Mouse (Mus musculus): ENCODE data around the gene Tmem132d. TPM values are rescaled to one million over a fixed set of nuclear protein-coding genes. Genes with fewer than 3 reads are reported as not detected.

The Tmem132d gene
- polyA plus RNA-seq, 1 experiment, result not detected

GRCm38 (mm10) chr5:128267366-128267765, 165.5 kb downstream of the Tmem132d start:
- no peak overlapping the region for H3K4me3 ChIP-seq (ENCODE audit: insufficient read depth, low read length)
- H3K4me1 ChIP-seq (ENCODE audit: control insufficient read depth, insufficient read depth, low read length), result no peaks in the 10 kb centered on the region
- no peak for TF ChIP-seq CTCF (IDR thresholded peaks at IDR 0.05; ENCODE audit: borderline replicate concordance, insufficient read depth, low read length)
- TF ChIP-seq POLR2A (IDR thresholded peaks at IDR 0.05; ENCODE audit: low read depth, low read length), result no peak
- no peak overlapping the region for H3K27ac ChIP-seq (ENCODE audit: insufficient read depth, low read length)

GRCm38 (mm10) chr5:128244219-128244618, 188.7 kb downstream of the Tmem132d start:
- Histone ChIP-seq H3K27ac (ENCODE audit: insufficient read depth, low read length) (no peak overlapping the region), H3K4me3 (ENCODE audit: insufficient read depth, low read length) (no peak overlapping the region), H3K4me1 (ENCODE audit: control insufficient read depth, insufficient read depth, low read length) (no peaks in the 10 kb centered on the region)
- TF ChIP-seq POLR2A (IDR thresholded peaks at IDR 0.05; ENCODE audit: low read depth, low read length), result no peak
- TF ChIP-seq CTCF (IDR thresholded peaks at IDR 0.05; ENCODE audit: borderline replicate concordance, insufficient read depth, low read length), result no peak

- Histone ChIP-seq H3K4me1 (ENCODE audit: control insufficient read depth, insufficient read depth, low read length) (no peaks in the 10 kb centered on the region), H3K4me3 (ENCODE audit: insufficient read depth, low read length) (no peak overlapping the region), H3K27ac (ENCODE audit: insufficient read depth, low read length) (no peak overlapping the region)
- TF ChIP-seq CTCF (IDR thresholded peaks at IDR 0.05; ENCODE audit: borderline replicate concordance, insufficient read depth, low read length), result no peak
Observed at GRCm38 (mm10) chr5:128236638-128237335, 196.1 kb downstream of the Tmem132d start.

- H3K4me1 ChIP-seq (ENCODE audit: control insufficient read depth, insufficient read depth, low read length), result no peaks in the 10 kb centered on the region
- H3K4me3 ChIP-seq (ENCODE audit: insufficient read depth, low read length), result no peak overlapping the region
- TF ChIP-seq CTCF (IDR thresholded peaks at IDR 0.05; ENCODE audit: borderline replicate concordance, insufficient read depth, low read length) (no peak), POLR2A (IDR thresholded peaks at IDR 0.05; ENCODE audit: low read depth, low read length) (no peak)
- H3K27ac ChIP-seq (ENCODE audit: insufficient read depth, low read length), result no peak overlapping the region
Observed at GRCm38 (mm10) chr5:128235611-128236010, 197.3 kb downstream of the Tmem132d start.

- no peak overlapping the region for H3K27ac ChIP-seq (ENCODE audit: insufficient read depth, low read length)
- TF ChIP-seq CTCF (IDR thresholded peaks at IDR 0.05; ENCODE audit: borderline replicate concordance, insufficient read depth, low read length), result no peak
- no peak for TF ChIP-seq POLR2A (IDR thresholded peaks at IDR 0.05; ENCODE audit: low read depth, low read length)
- no peak overlapping the region for H3K4me3 ChIP-seq (ENCODE audit: insufficient read depth, low read length)
- no peaks in the 10 kb centered on the region for H3K4me1 ChIP-seq (ENCODE audit: control insufficient read depth, insufficient read depth, low read length)
Observed at GRCm38 (mm10) chr5:128233101-128233500, 199.8 kb downstream of the Tmem132d start.

GRCm38 (mm10) chr5:128218281-128218680, 214.6 kb downstream of the Tmem132d start:
- no peaks in the 10 kb centered on the region for H3K4me1 ChIP-seq (ENCODE audit: control insufficient read depth, insufficient read depth, low read length)
- no peak overlapping the region for H3K27ac ChIP-seq (ENCODE audit: insufficient read depth, low read length)
- no peak for TF ChIP-seq CTCF (IDR thresholded peaks at IDR 0.05; ENCODE audit: borderline replicate concordance, insufficient read depth, low read length)
- TF ChIP-seq POLR2A (IDR thresholded peaks at IDR 0.05; ENCODE audit: low read depth, low read length), result no peak
- no peak overlapping the region for H3K4me3 ChIP-seq (ENCODE audit: insufficient read depth, low read length)

GRCm38 (mm10) chr5:128211125-128211524, 221.8 kb downstream of the Tmem132d start:
- Histone ChIP-seq H3K4me1 (ENCODE audit: control insufficient read depth, insufficient read depth, low read length) (no peaks in the 10 kb centered on the region), H3K27ac (ENCODE audit: insufficient read depth, low read length) (no peak overlapping the region), H3K4me3 (ENCODE audit: insufficient read depth, low read length) (no peak overlapping the region)
- TF ChIP-seq POLR2A (IDR thresholded peaks at IDR 0.05; ENCODE audit: low read depth, low read length) (no peak), CTCF (IDR thresholded peaks at IDR 0.05; ENCODE audit: borderline replicate concordance, insufficient read depth, low read length) (no peak)

GRCm38 (mm10) chr5:128205716-128206115, 227.2 kb downstream of the Tmem132d start:
- no peak overlapping the region for H3K4me3 ChIP-seq (ENCODE audit: insufficient read depth, low read length)
- TF ChIP-seq POLR2A (IDR thresholded peaks at IDR 0.05; ENCODE audit: low read depth, low read length) (no peak), CTCF (IDR thresholded peaks at IDR 0.05; ENCODE audit: borderline replicate concordance, insufficient read depth, low read length) (no peak)
- no peaks in the 10 kb centered on the region for H3K4me1 ChIP-seq (ENCODE audit: control insufficient read depth, insufficient read depth, low read length)
- no peak overlapping the region for H3K27ac ChIP-seq (ENCODE audit: insufficient read depth, low read length)

GRCm38 (mm10) chr5:128204685-128205320, 228.1 kb downstream of the Tmem132d start:
- TF ChIP-seq POLR2A (IDR thresholded peaks at IDR 0.05; ENCODE audit: low read depth, low read length) (no peak), CTCF (IDR thresholded peaks at IDR 0.05; ENCODE audit: borderline replicate concordance, insufficient read depth, low read length) (no peak)
- H3K4me3 ChIP-seq (ENCODE audit: insufficient read depth, low read length), result no peak overlapping the region
- no peaks in the 10 kb centered on the region for H3K4me1 ChIP-seq (ENCODE audit: control insufficient read depth, insufficient read depth, low read length)
- no peak overlapping the region for H3K27ac ChIP-seq (ENCODE audit: insufficient read depth, low read length)

- TF ChIP-seq POLR2A (IDR thresholded peaks at IDR 0.05; ENCODE audit: low read depth, low read length), result no peak
- no peak for TF ChIP-seq CTCF (IDR thresholded peaks at IDR 0.05; ENCODE audit: borderline replicate concordance, insufficient read depth, low read length)
- Histone ChIP-seq H3K27ac (ENCODE audit: insufficient read depth, low read length) (no peak overlapping the region), H3K4me3 (ENCODE audit: insufficient read depth, low read length) (no peak overlapping the region), H3K4me1 (ENCODE audit: control insufficient read depth, insufficient read depth, low read length) (no peaks in the 10 kb centered on the region)
Observed at GRCm38 (mm10) chr5:128203879-128204581, 228.8 kb downstream of the Tmem132d start.

Data from embryonic fibroblast, embryonic 13.5 days (primary cell).